Mouse (Mus musculus): Measurements from ENCODE around the gene Sugp2.

- TF ChIP-seq POLR2A (IDR thresholded peaks at IDR 0.05; ENCODE audit: insufficient read depth, low read length) (no peak), CTCF (IDR thresholded peaks at IDR 0.05; ENCODE audit: low read depth, low read length) (no peak), EP300 (IDR thresholded peaks at IDR 0.05; ENCODE audit: insufficient read depth, low read depth, low read length) (no peak)
Observed at GRCm38 (mm10) chr8:70234781-70235128, 729 bp downstream of the Sugp2 start.

Measured in ES-Bruce4 (cell line).